Comparison of ENCODE assay signal across 9 mouse cellular contexts in genomic region chr9:102649917-102650527, GRCm38 (mm10). TPM values are rescaled to one million over a fixed set of nuclear protein-coding genes. Genes with fewer than 3 reads are reported as not detected.
DNase-seq lines count a peak whose midpoint lies in the region; ATAC-seq lines count a peak whose summit lies in the region.
"Had no signal": no experiment of that assay in that cellular context is flagged by ENCODE, and none has a peak within 500 bp of the region (broad histone marks: within the 10 kb centered on the region; RNA-seq: fewer than 3 reads in every experiment).

No protein-coding gene starts in this region.

- no peaks in the 10 kb centered on the region for H3K9me3 ChIP-seq in kidney, embryonic 15.5 days (replicated peaks)
- no peaks in the 10 kb centered on the region for H3K9me3 ChIP-seq in hindbrain, embryonic 15.5 days
- H3K9me3 ChIP-seq in neural tube, embryonic 15.5 days (replicated peaks), result no peaks in the 10 kb centered on the region

- no peaks in the 10 kb centered on the region for H3K27me3 ChIP-seq in kidney, embryonic 15.5 days
- H3K27me3 ChIP-seq in hindbrain, embryonic 15.5 days, result no peaks in the 10 kb centered on the region
- H3K27me3 ChIP-seq in neural tube, embryonic 15.5 days (replicated peaks), result no peaks in the 10 kb centered on the region

- no peak for DNase-seq in kidney, postnatal 25 days
- peak; percentile 85 for DNase-seq in embryo, embryonic 11 days
- DNase-seq in layer of hippocampus, postnatal 36 days, result no peak
- no peak for DNase-seq in left cerebral cortex, postnatal 25 days (ENCODE audit: low spot score in 2 of 2)
- DNase-seq: cerebellum, postnatal 25 days had no signal

- no peak overlapping the region for H3K4me3 ChIP-seq in kidney, embryonic 15.5 days (replicated peaks)
- H3K4me3 ChIP-seq in hindbrain, embryonic 15.5 days, result no peak overlapping the region
- no peak overlapping the region for H3K4me3 ChIP-seq in neural tube, embryonic 15.5 days (replicated peaks)

- peak overlapping the region; percentile 28; the same call in 1 of the 2 replicates for H3K4me2 ChIP-seq in kidney, embryonic 15.5 days
- peak overlapping the region; percentile 26 for H3K4me2 ChIP-seq in hindbrain, embryonic 15.5 days
- H3K4me2 ChIP-seq in neural tube, embryonic 15.5 days, result peak overlapping the region; percentile 13

- ATAC-seq in kidney, embryonic 15.5 days (replicated peaks; ENCODE audit: low FRiP score), result peak; percentile 63
- peak; percentile 79 for ATAC-seq in hindbrain, embryonic 15.5 days (ENCODE audit: low FRiP score, low read depth)
- ATAC-seq in neural tube, embryonic 15.5 days (ENCODE audit: low FRiP score), result no peak; the same call in 1 of the 2 replicates
- no peak for ATAC-seq in megakaryocyte-erythroid progenitor cell, adult 5-6 weeks (replicated peaks; ENCODE audit: low FRiP score, low TSS enrichment, poor library complexity, severe bottlenecking)

- H3K27ac ChIP-seq in kidney, embryonic 15.5 days, result 0 out of 2 replicates have a peak overlapping the region, but pooled peaks have one; percentile 48
- H3K27ac ChIP-seq in hindbrain, embryonic 15.5 days (replicated peaks), result peak overlapping the region; percentile 12
- H3K27ac ChIP-seq in neural tube, embryonic 15.5 days (replicated peaks), result no peak overlapping the region

- no peaks in the 10 kb centered on the region for H3K36me3 ChIP-seq in kidney, embryonic 15.5 days
- no peaks in the 10 kb centered on the region for H3K36me3 ChIP-seq in hindbrain, embryonic 15.5 days
- no peaks in the 10 kb centered on the region for H3K36me3 ChIP-seq in neural tube, embryonic 15.5 days

- H3K9ac ChIP-seq in kidney, embryonic 15.5 days, result no peak overlapping the region
- H3K9ac ChIP-seq in hindbrain, embryonic 15.5 days, result no peak overlapping the region
- H3K9ac ChIP-seq in neural tube, embryonic 15.5 days (replicated peaks), result no peak overlapping the region

- 31% methylated on average over 17 of the region's 17 CpGs for WGBS in kidney, embryonic 15.5 days
- WGBS in hindbrain, embryonic 15.5 days, result 26% methylated on average over 17 of the region's 17 CpGs
- 15% methylated on average over 17 of the region's 17 CpGs for WGBS in neural tube, embryonic 15.5 days

- intact Hi-C loops in left cerebral cortex, postnatal 25 days (cut with DNase I), result no loop called here

- peaks cover 32% of the 10 kb centered on the region for H3K4me1 ChIP-seq in kidney, embryonic 15.5 days
- H3K4me1 ChIP-seq in hindbrain, embryonic 15.5 days (replicated peaks), result peaks cover 27% of the 10 kb centered on the region
- H3K4me1 ChIP-seq in neural tube, embryonic 15.5 days, result peaks cover 23% of the 10 kb centered on the region

RNA-seq across cellular contexts. Expression of gene Cep63, which starts 23.7 kb away (rescaled TPM):
- polyA plus RNA-seq in kidney, embryonic 15.5 days (2015; fragmentation: Nextera tagmentation; extraction: Ambion mirVana), result 59.3 and 61.7 TPM in 2 replicates
- polyA plus RNA-seq in hindbrain, embryonic 15.5 days (2015; fragmentation: Nextera tagmentation; extraction: Ambion mirVana), result 38.4 and 40.6 TPM in 2 replicates
- 35.6 and 41.7 TPM in 2 replicates for polyA plus RNA-seq in neural tube, embryonic 15.5 days (2015; fragmentation: Nextera tagmentation; extraction: Ambion mirVana)
- total RNA-seq in layer of hippocampus, postnatal 36 days (2021), result 10 to 100 TPM; 29.5 to 31.0 TPM
- 10 to 100 TPM; 31.4 to 33.9 TPM for total RNA-seq in left cerebral cortex, postnatal 25 days (2021)
- total RNA-seq in megakaryocyte-erythroid progenitor cell, adult 5-6 weeks (2014; fragmentation: Nextera tagmentation), result 38.6 and 40.1 TPM in 2 replicates
- 52.7 and 63.8 TPM in 2 replicates for total RNA-seq in megakaryocyte-erythroid progenitor cell, adult 5-6 weeks (2017)

RNA-seq across cellular contexts. Expression of gene Anapc13, which starts 23.9 kb away (rescaled TPM):
- 197 and 211 TPM in 2 replicates for polyA plus RNA-seq in kidney, embryonic 15.5 days (2015; fragmentation: Nextera tagmentation; extraction: Ambion mirVana)
- polyA plus RNA-seq in hindbrain, embryonic 15.5 days (2015; fragmentation: Nextera tagmentation; extraction: Ambion mirVana), result 152 and 174 TPM in 2 replicates
- 160 and 164 TPM in 2 replicates for polyA plus RNA-seq in neural tube, embryonic 15.5 days (2015; fragmentation: Nextera tagmentation; extraction: Ambion mirVana)
- total RNA-seq in layer of hippocampus, postnatal 36 days (2021), result 100 to 1,000 TPM; 100 to 111 TPM
- total RNA-seq in left cerebral cortex, postnatal 25 days (2021), result 10 to 100 TPM; 90.6 to 98.7 TPM
- total RNA-seq in megakaryocyte-erythroid progenitor cell, adult 5-6 weeks (2014; fragmentation: Nextera tagmentation), result 132 and 143 TPM in 2 replicates
- total RNA-seq in megakaryocyte-erythroid progenitor cell, adult 5-6 weeks (2017), result 106 and 202 TPM in 2 replicates

Comparison
In these comparisons a context has a peak if more than half of its experiments do, and no peak if none do; other contexts are left out.
1. ATAC-seq: peak in kidney, embryonic 15.5 days (single experiment) and hindbrain, embryonic 15.5 days (single experiment); none in neural tube, embryonic 15.5 days (single experiment) and megakaryocyte-erythroid progenitor cell, adult 5-6 weeks (single experiment).
2. Peak in every context shown above with its lines, with median percentiles within 50 percentile points of each other: H3K4me2 ChIP-seq.